Mouse (Mus musculus) lung, postnatal 10 days (tissue): Measurements from ENCODE around the gene Olfr1442.
"Not testable (repeated sequence)": the region's sequence is repeated elsewhere in the genome, so short reads cannot be mapped to it uniquely, and the experiment has no call there.

Experiments used
- DNase-seq: peaks from one replicate; pipeline ENCODE4 v3.0.0; 2021

Olfr1442 gene

GRCm38 (mm10) chr19:12670139-12670538 is at the start of gene Olfr1442:
Gene Olfr1442 (plus strand): TSS chr19:12670439.
- no peak for DNase-seq

GRCm38 (mm10) chr19:12633176-12633575 is 37.1 kb upstream of the Olfr1442 start, which contains the start of gene Glyat:
Gene Glyat (plus strand): TSS chr19:12633308.
- no peak for DNase-seq

GRCm38 (mm10) chr19:12634259-12634658 is 36.0 kb upstream of the Olfr1442 start:
- DNase-seq: no peak

- no peak for DNase-seq
Observed at GRCm38 (mm10) chr19:12634963-12635362, 35.3 kb upstream of the Olfr1442 start.

GRCm38 (mm10) chr19:12636863-12637262 is 33.4 kb upstream of the Olfr1442 start:
- no peak for DNase-seq

- no peak for DNase-seq
Observed at GRCm38 (mm10) chr19:12638049-12638448, 32.2 kb upstream of the Olfr1442 start.

- no peak for DNase-seq
Observed at GRCm38 (mm10) chr19:12649511-12649910, 20.7 kb upstream of the Olfr1442 start.

- no peak for DNase-seq
Observed at GRCm38 (mm10) chr19:12666156-12666555, 4.1 kb upstream of the Olfr1442 start.

- not testable (repeated sequence) for DNase-seq
Observed at GRCm38 (mm10) chr19:12668601-12669000, 1.6 kb upstream of the Olfr1442 start.

- no peak for DNase-seq
Observed at GRCm38 (mm10) chr19:12671051-12671450, 812 bp downstream of the Olfr1442 start.

GRCm38 (mm10) chr19:12677812-12678211 is 7.6 kb downstream of the Olfr1442 start, which contains the start of gene Olfr1443:
Gene Olfr1443 (plus strand): TSS chr19:12678112.
- no peak for DNase-seq

- no peak for DNase-seq
Observed at GRCm38 (mm10) chr19:12684638-12685037, 14.4 kb downstream of the Olfr1442 start.

- no peak for DNase-seq
Observed at GRCm38 (mm10) chr19:12685231-12685630, 15.0 kb downstream of the Olfr1442 start.

GRCm38 (mm10) chr19:12695590-12695989 is 25.4 kb downstream of the Olfr1442 start, which contains the start of gene Keg1:
Gene Keg1 (plus strand): TSS chr19:12695786.
- DNase-seq: no peak

- no peak for DNase-seq
Observed at GRCm38 (mm10) chr19:12696221-12696620, 26.0 kb downstream of the Olfr1442 start.

- no peak for DNase-seq
Observed at GRCm38 (mm10) chr19:12708458-12708857, 38.2 kb downstream of the Olfr1442 start.

- no peak for DNase-seq
Observed at GRCm38 (mm10) chr19:12708986-12709385, 38.7 kb downstream of the Olfr1442 start.

- no peak for DNase-seq
Observed at GRCm38 (mm10) chr19:12719189-12719588, 49.0 kb downstream of the Olfr1442 start.

- DNase-seq: no peak
Observed at GRCm38 (mm10) chr19:12720463-12720862, 50.2 kb downstream of the Olfr1442 start.

GRCm38 (mm10) chr19:12720919-12721318 is 50.7 kb downstream of the Olfr1442 start:
- not testable (repeated sequence) for DNase-seq

GRCm38 (mm10) chr19:12721596-12721995 is 51.4 kb downstream of the Olfr1442 start:
- DNase-seq: not testable (repeated sequence)

GRCm38 (mm10) chr19:12722308-12722707 is 52.1 kb downstream of the Olfr1442 start:
- DNase-seq: peak; percentile 55

- no peak for DNase-seq
Observed at GRCm38 (mm10) chr19:12725851-12726250, 55.6 kb downstream of the Olfr1442 start.
